Mouse (Mus musculus) embryonic facial prominence, embryonic 12.5 days (tissue): ENCODE measurements around the gene Bend6. TPM values are rescaled to one million over a fixed set of nuclear protein-coding genes. Genes with fewer than 3 reads are reported as not detected.

ENCODE experiments used
- ATAC-seq: fragments of 200-750 bp; cut with Nextera tagmentation; 2 replicates; pipeline ENCODE4 v1.8.0; 2017; ENCODE audit not compliant: insufficient number of reproducible peaks, insufficient read depth, low FRiP score, low TSS enrichment
- H3K27ac ChIP-seq: fragments of 300-500 bp; sonication (generic); 2 replicates; pipeline ENCODE4 v1.5.1; 2016; ENCODE audit warnings: mild to moderate bottlenecking
- H3K27me3 ChIP-seq: fragments of 300-500 bp; sonication (generic); 2 replicates; pipeline ENCODE4 v1.6.1; 2016; ENCODE audit warnings: mild to moderate bottlenecking, moderate library complexity
- H3K36me3 ChIP-seq: fragments of 300-500 bp; sonication (generic); 2 replicates; pipeline ENCODE4 v1.6.1; 2016; ENCODE audit warnings: mild to moderate bottlenecking
- H3K4me1 ChIP-seq: fragments of 300-500 bp; sonication (generic); 2 replicates; pipeline ENCODE4 v1.6.1; 2016
- H3K4me2 ChIP-seq: fragments of 300-500 bp; sonication (generic); replicated peaks from 2 replicates; pipeline ENCODE4 v1.6.1; 2016; ENCODE audit warnings: mild to moderate bottlenecking, moderate library complexity
- H3K4me3 ChIP-seq: fragments of 300-500 bp; sonication (generic); 2 replicates; pipeline ENCODE4 v1.5.1; 2016; ENCODE audit warnings: mild to moderate bottlenecking
- H3K9ac ChIP-seq: fragments of 300-500 bp; sonication (generic); 2 replicates; pipeline ENCODE4 v1.6.1; 2016; ENCODE audit warnings: mild to moderate bottlenecking, moderate library complexity
- H3K9me3 ChIP-seq: fragments of 300-500 bp; sonication (generic); 2 replicates; pipeline ENCODE4 v1.6.1; 2016; ENCODE audit warnings: mild to moderate bottlenecking, moderate library complexity
- WGBS: fragments of 180-500 bp; shearing (Covaris S2); methylation state at CpG from one replicate; pipeline ENCODE4 v1.1.7; 2016; 5-methylcytosine and 5-hydroxymethylcytosine counted together
- polyA plus RNA-seq: library from polyadenylated mRNA; unstranded; fragments of >200 nt; fragmentation: Nextera tagmentation; extraction: Ambion mirVana; gene quantifications from 2 replicates; pipeline ENCODE4 v1.2.1, GENCODE M21; 2016

Gene Bend6
- polyA plus RNA-seq, 1 experiment from 2014 or later: 1.8 TPM

DNA sequence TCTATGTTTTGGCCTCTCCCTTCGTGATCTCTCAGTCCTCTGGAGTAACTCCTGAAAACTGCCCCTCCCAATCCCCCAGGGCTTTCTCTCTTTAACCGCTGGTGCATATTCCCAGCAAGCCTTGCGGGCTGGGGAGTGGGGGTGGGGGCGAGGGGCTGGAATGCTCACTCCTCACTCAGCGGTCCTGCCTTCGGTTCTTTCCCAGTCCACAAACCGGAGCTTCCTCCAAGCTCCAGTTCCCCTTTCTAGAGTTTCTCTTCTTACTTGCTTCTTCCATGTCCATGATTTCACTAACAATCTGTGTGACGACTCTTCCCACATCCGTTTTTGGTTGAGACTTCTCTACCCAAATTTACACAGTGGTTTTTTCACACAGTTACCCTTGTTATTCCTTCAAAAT, 4.0 kb downstream of the Bend6 start:
- no peak overlapping the region for H3K4me3 ChIP-seq
- H3K9ac ChIP-seq: no peak overlapping the region
- peaks cover 3% of the 10 kb centered on the region; the same call in 1 of the 2 replicates for H3K4me1 ChIP-seq
- ATAC-seq: no peak
- peak overlapping the region; percentile 11; the same call in 1 of the 2 replicates for H3K4me2 ChIP-seq
- no peak overlapping the region for H3K27ac ChIP-seq
- WGBS: 29% methylated on average over 9 of the region's 9 CpGs
- H3K27me3 ChIP-seq: peaks cover 18% of the 10 kb centered on the region
- no peaks in the 10 kb centered on the region for H3K9me3 ChIP-seq
- no peaks in the 10 kb centered on the region for H3K36me3 ChIP-seq

DNA sequence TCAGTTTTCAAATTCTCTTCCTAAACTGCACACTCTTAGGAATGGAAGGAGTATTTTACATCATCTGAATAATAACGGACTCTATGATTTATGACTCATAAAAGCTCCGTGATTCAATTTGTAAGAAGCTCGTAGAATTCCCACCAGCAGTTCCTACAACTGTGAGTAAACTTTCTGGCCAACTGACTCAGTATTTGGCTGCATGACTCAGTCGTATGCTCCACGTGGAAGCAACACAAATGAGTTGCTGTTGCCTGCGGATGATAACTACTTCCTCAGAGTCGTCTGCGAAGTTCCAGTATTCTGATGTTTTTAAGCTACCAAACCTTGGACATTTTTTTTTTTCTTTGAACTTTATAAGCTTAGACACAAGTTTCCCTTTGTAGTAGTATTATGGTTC, 7.4 kb downstream of the Bend6 start:
- no peaks in the 10 kb centered on the region for H3K27me3 ChIP-seq
- H3K9me3 ChIP-seq: no peaks in the 10 kb centered on the region
- 92% methylated on average over 8 of the region's 8 CpGs for WGBS
- H3K4me2 ChIP-seq: no peak overlapping the region
- no peak overlapping the region for H3K4me3 ChIP-seq
- no peak overlapping the region for H3K27ac ChIP-seq
- H3K36me3 ChIP-seq: no peaks in the 10 kb centered on the region
- no peak overlapping the region for H3K9ac ChIP-seq
- ATAC-seq: no peak
- no peaks in the 10 kb centered on the region for H3K4me1 ChIP-seq

DNA sequence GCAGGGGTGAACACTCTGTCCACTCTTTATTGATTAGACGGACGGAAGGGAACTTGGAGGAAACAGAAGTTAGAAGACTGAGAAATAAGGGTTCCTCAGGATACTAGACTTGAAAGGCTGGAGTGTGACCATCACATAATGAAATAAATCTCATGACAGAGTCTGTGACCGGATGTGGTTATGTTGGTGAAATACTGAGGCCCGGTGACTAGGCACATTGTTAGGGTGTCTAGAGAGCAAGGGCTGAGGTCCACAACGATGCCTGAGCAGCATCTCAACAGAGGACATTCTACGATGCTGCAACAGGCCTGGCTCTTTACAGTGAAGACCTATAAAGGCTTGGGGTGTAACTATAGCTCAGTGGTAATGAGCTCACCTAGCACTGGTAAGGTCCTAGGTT, 9.2 kb downstream of the Bend6 start:
- WGBS: 79% methylated on average over 6 of the region's 6 CpGs
- no peaks in the 10 kb centered on the region for H3K9me3 ChIP-seq
- H3K4me3 ChIP-seq: no peak overlapping the region
- H3K4me2 ChIP-seq: no peak overlapping the region
- H3K36me3 ChIP-seq: no peaks in the 10 kb centered on the region
- no peaks in the 10 kb centered on the region for H3K27me3 ChIP-seq
- H3K27ac ChIP-seq: no peak overlapping the region
- ATAC-seq: no peak
- H3K4me1 ChIP-seq: no peaks in the 10 kb centered on the region
- no peak overlapping the region for H3K9ac ChIP-seq

GRCm38 (mm10) chr1:33897426-33897825, 10.2 kb downstream of the Bend6 start:
- WGBS: 79% methylated on average over 11 of the region's 11 CpGs
- Histone ChIP-seq H3K4me1 (no peaks in the 10 kb centered on the region), H3K4me2 (no peak overlapping the region), H3K9ac (no peak overlapping the region), H3K36me3 (no peaks in the 10 kb centered on the region), H3K27ac (no peak overlapping the region), H3K9me3 (no peaks in the 10 kb centered on the region), H3K27me3 (no peaks in the 10 kb centered on the region), H3K4me3 (no peak overlapping the region)
- ATAC-seq: no peak

DNA sequence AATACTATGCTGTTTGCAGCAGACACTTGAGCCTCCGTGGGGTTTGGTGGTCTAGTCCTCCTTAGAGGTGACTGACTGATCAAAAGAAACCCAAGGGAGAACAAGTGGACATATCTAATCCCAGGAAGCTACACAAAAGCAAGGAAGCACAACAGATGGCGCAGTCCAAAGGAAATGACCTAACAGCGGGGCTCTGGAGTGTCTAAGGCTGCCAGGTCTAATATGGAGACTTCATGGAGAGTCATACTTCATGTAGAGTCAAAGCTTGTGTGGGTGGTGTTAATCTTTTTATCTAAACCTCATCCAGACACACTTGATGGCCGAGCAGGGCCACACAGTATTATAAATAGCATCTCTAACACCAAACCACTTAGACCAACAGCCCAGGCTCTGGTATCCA, 10.9 kb downstream of the Bend6 start:
- Histone ChIP-seq H3K4me1 (no peaks in the 10 kb centered on the region), H3K9ac (no peak overlapping the region), H3K4me2 (no peak overlapping the region), H3K4me3 (no peak overlapping the region), H3K9me3 (no peaks in the 10 kb centered on the region), H3K27me3 (no peaks in the 10 kb centered on the region), H3K27ac (no peak overlapping the region), H3K36me3 (no peaks in the 10 kb centered on the region)
- WGBS: 81% methylated on average over 4 of the region's 4 CpGs
- ATAC-seq: no peak

DNA sequence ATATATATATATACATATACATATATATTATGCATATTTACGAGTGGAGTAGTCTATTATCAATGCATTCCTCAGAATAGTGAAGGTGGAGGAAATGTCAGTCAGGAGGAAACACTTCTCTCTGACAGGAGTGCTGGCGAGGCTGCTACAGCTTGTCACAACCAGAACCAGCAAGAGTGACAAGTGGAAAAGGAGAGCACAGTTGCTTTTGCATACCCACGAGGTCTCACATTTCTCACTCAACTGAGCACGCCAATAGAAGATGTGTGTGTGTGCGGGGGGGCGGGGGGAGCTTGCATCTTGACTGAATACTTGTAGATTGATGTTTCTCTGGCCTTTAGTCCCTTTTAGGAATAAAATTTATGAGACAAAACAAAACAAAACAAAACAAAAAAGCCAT, 11.5 kb downstream of the Bend6 start:
- no peak overlapping the region for H3K27ac ChIP-seq
- H3K27me3 ChIP-seq: no peaks in the 10 kb centered on the region
- 63% methylated on average over 6 of the region's 6 CpGs for WGBS
- no peak overlapping the region for H3K4me2 ChIP-seq
- ATAC-seq: no peak
- H3K9ac ChIP-seq: no peak overlapping the region
- no peaks in the 10 kb centered on the region for H3K36me3 ChIP-seq
- H3K4me3 ChIP-seq: no peak overlapping the region
- H3K4me1 ChIP-seq: no peaks in the 10 kb centered on the region
- H3K9me3 ChIP-seq: no peaks in the 10 kb centered on the region

- Histone ChIP-seq H3K9me3 (no peaks in the 10 kb centered on the region), H3K4me3 (no peak overlapping the region), H3K9ac (no peak overlapping the region), H3K4me2 (no peak overlapping the region), H3K27ac (no peak overlapping the region), H3K27me3 (no peaks in the 10 kb centered on the region), H3K36me3 (no peaks in the 10 kb centered on the region), H3K4me1 (no peaks in the 10 kb centered on the region)
- WGBS: 64% methylated on average over 10 of the region's 10 CpGs
- no peak for ATAC-seq
Measured at GRCm38 (mm10) chr1:33892784-33893183, 14.8 kb downstream of the Bend6 start.

GRCm38 (mm10) chr1:33883102-33883839, 24.3 kb downstream of the Bend6 start:
- Histone ChIP-seq H3K4me3 (peak overlapping the region; percentile 3; the same call in 1 of the 2 replicates), H3K4me2 (peak overlapping the region; percentile 36), H3K4me1 (no peaks in the 10 kb centered on the region), H3K27ac (no peak overlapping the region), H3K36me3 (no peaks in the 10 kb centered on the region), H3K9ac (no peak overlapping the region), H3K9me3 (no peaks in the 10 kb centered on the region), H3K27me3 (no peaks in the 10 kb centered on the region; the same call in 1 of the 2 replicates)
- ATAC-seq: no peak
- WGBS: 16% methylated on average over 18 of the region's 18 CpGs

GRCm38 (mm10) chr1:33878170-33878569, 29.4 kb downstream of the Bend6 start:
- Histone ChIP-seq H3K4me1 (no peaks in the 10 kb centered on the region), H3K27ac (no peak overlapping the region), H3K9ac (no peak overlapping the region), H3K4me3 (no peak overlapping the region), H3K9me3 (no peaks in the 10 kb centered on the region), H3K27me3 (no peaks in the 10 kb centered on the region; the same call in 1 of the 2 replicates), H3K36me3 (no peaks in the 10 kb centered on the region), H3K4me2 (no peak overlapping the region)
- WGBS: 81% methylated on average over 7 of the region's 7 CpGs
- ATAC-seq: no peak

- Histone ChIP-seq H3K9me3 (no peaks in the 10 kb centered on the region), H3K9ac (no peak overlapping the region), H3K36me3 (no peaks in the 10 kb centered on the region), H3K4me1 (no peaks in the 10 kb centered on the region), H3K27me3 (no peaks in the 10 kb centered on the region; the same call in 1 of the 2 replicates), H3K27ac (no peak overlapping the region), H3K4me2 (no peak overlapping the region), H3K4me3 (no peak overlapping the region)
- no peak for ATAC-seq
- WGBS: 88% methylated on average over 3 of the region's 3 CpGs
Measured at GRCm38 (mm10) chr1:33876416-33876815, 31.2 kb downstream of the Bend6 start.

DNA sequence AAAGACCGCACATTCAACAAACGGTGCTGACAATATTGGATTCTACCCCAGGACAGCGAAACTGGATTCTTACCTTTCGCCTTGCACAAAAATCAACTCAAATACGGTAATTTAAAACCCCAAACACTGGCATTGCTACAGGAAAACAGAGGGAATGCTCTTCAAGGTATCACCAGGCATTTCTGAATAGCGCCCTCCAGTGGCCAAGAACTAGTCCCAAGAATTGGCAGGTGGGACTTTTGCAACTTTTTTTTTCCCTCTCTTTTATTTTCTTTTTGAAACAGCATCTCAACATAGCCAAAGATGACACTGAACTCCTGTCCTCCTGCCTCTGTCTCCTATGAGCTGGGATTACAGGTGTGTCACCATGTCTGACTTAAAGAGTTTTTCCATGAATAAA, 31.9 kb downstream of the Bend6 start:
- 37% methylated on average over 6 of the region's 6 CpGs for WGBS
- no peak for ATAC-seq
- Histone ChIP-seq H3K9ac (no peak overlapping the region), H3K27me3 (no peaks in the 10 kb centered on the region; the same call in 1 of the 2 replicates), H3K4me3 (no peak overlapping the region), H3K27ac (no peak overlapping the region), H3K4me1 (no peaks in the 10 kb centered on the region), H3K9me3 (no peaks in the 10 kb centered on the region), H3K4me2 (no peak overlapping the region), H3K36me3 (no peaks in the 10 kb centered on the region)

GRCm38 (mm10) chr1:33873561-33873960, 34.1 kb downstream of the Bend6 start:
- ATAC-seq: no peak
- H3K4me3 ChIP-seq: no peak overlapping the region
- no peaks in the 10 kb centered on the region for H3K4me1 ChIP-seq
- H3K9ac ChIP-seq: no peak overlapping the region
- 84% methylated on average over 5 of the region's 5 CpGs for WGBS
- H3K27ac ChIP-seq: no peak overlapping the region
- H3K36me3 ChIP-seq: no peaks in the 10 kb centered on the region
- H3K27me3 ChIP-seq: no peaks in the 10 kb centered on the region
- no peaks in the 10 kb centered on the region for H3K9me3 ChIP-seq
- no peak overlapping the region for H3K4me2 ChIP-seq
